Mouse (Mus musculus) G1E (cell line): ENCODE results near the gene Kcnk3.

Experiments
- CTCF ChIP-seq: IDR thresholded peaks from 2 replicates; pipeline ENCODE4 v1.5.1; 2012; ENCODE audit warnings: low read depth, low read length, inconsistent platforms, mixed read lengths
- GATA1 ChIP-seq: IDR thresholded peaks from 2 replicates; pipeline ENCODE4 v1.6.1; 2012; ENCODE audit warnings: borderline replicate concordance, low read length, inconsistent platforms, mixed read lengths

GRCm38 (mm10) chr5:30576233-30576632 lies 11.7 kb upstream of the Kcnk3 start:
- TF ChIP-seq GATA1: no peak
- no peak for TF ChIP-seq CTCF
